In genomic region chr2:31257096-31257495, GRCm38 (mm10) we compare ENCODE assay signal across 10 mouse cellular contexts. TPM values are rescaled to one million over a fixed set of nuclear protein-coding genes. Genes with fewer than 3 reads are reported as not detected.
A peak's percentile ranks its signal among the peaks of the same experiment; 100 is the strongest.
DNase-seq lines count a peak whose midpoint lies in the region; ATAC-seq lines count a peak whose summit lies in the region.
"Had no signal": no experiment of that assay in that cellular context is flagged by ENCODE, and none has a peak within 500 bp of the region (broad histone marks: within the 10 kb centered on the region; RNA-seq: fewer than 3 reads in every experiment).

No protein-coding gene starts in this region.

- intact Hi-C loops in heart, postnatal 14 days (cut with DNase I) = no loop called here
- intact Hi-C loops in left cerebral cortex, postnatal 14 days (cut with DNase I) = no loop called here

- peak overlapping the region; percentile 19 for H3K4me3 ChIP-seq in heart, embryonic 13.5 days

- H3K27ac ChIP-seq in heart, embryonic 13.5 days (replicated peaks) = peak overlapping the region; percentile 96
- H3K27ac ChIP-seq: macrophage had no signal

- H3K4me2 ChIP-seq in heart, embryonic 13.5 days = peak overlapping the region; percentile 87

- peaks cover 81% of the 10 kb centered on the region for H3K4me1 ChIP-seq in heart, embryonic 13.5 days

- WGBS in heart, embryonic 13.5 days = 31% methylated on average over 6 of the region's 6 CpGs

- peaks cover 6% of the 10 kb centered on the region for H3K36me3 ChIP-seq in heart, embryonic 13.5 days

- peak overlapping the region; percentile 81 for H3K9ac ChIP-seq in heart, embryonic 13.5 days

- H3K9me3 ChIP-seq in heart, embryonic 13.5 days = no peaks in the 10 kb centered on the region

- DNase-seq in heart, adult 11 months = peak; percentile 93
- DNase-seq in heart, postnatal 14 days = no peak
- peak; percentile 74 to 82 for DNase-seq in cerebellum, adult 18-20 months
- DNase-seq in left cerebral cortex, postnatal 14 days (ENCODE audit: low spot score in 2 of 2) = peak; percentile 76 to 84
- DNase-seq in urinary bladder, postnatal 4 days (ENCODE audit: low spot score in 2 of 2) = no peak
- no peak for DNase-seq in urinary bladder, postnatal 10 days (ENCODE audit: low spot score)

- H3K27me3 ChIP-seq in heart, embryonic 13.5 days (replicated peaks) = no peaks in the 10 kb centered on the region

- no peak for ATAC-seq in heart, embryonic 13.5 days (ENCODE audit: extremely low read depth, insufficient number of reproducible peaks, low FRiP score, low TSS enrichment)
- no peak for ATAC-seq in erythroid progenitor cell, adult 5-6 weeks (replicated peaks; ENCODE audit: low FRiP score, poor library complexity, severe bottlenecking)

RNA-seq across cellular contexts. Expression of gene Ncs1, which starts 11.5 kb away (rescaled TPM):
- 10 to 100 TPM in 1 of 2 experiments, 1 to 10 TPM in 1; 7.9 to 11.9 TPM for total RNA-seq in heart, postnatal 14 days (2021)
- 36.3 and 39.4 TPM in 2 replicates for polyA plus RNA-seq in heart, embryonic 13.5 days (2015; fragmentation: Nextera tagmentation; extraction: Ambion mirVana)
- total RNA-seq in left cerebral cortex, postnatal 14 days (2021) = 100 to 1,000 TPM; 159 to 160 TPM
- not detected in 2 replicates for total RNA-seq in erythroid progenitor cell, adult 5-6 weeks (2015; ENCODE audit: low replicate concordance)
- 0.39 TPM in 1 of 2 replicates, not detected in the other for total RNA-seq in erythroid progenitor cell, adult 5-6 weeks (2017; ENCODE audit: low replicate concordance)

RNA-seq across cellular contexts. Expression of gene Hmcn2, which starts 57.1 kb away (rescaled TPM):
- 10 to 100 TPM; 30.5 to 31.5 TPM for total RNA-seq in heart, postnatal 14 days (2021)
- polyA plus RNA-seq in heart, embryonic 13.5 days (2015; fragmentation: Nextera tagmentation; extraction: Ambion mirVana) = 1.1 and 1.2 TPM in 2 replicates
- under 1 TPM; 0.32 to 0.62 TPM for total RNA-seq in left cerebral cortex, postnatal 14 days (2021)
- total RNA-seq in erythroid progenitor cell, adult 5-6 weeks (2015; ENCODE audit: low replicate concordance) = not detected in 2 replicates
- total RNA-seq in erythroid progenitor cell, adult 5-6 weeks (2017; ENCODE audit: low replicate concordance) = not detected in 2 replicates
- total RNA-seq: common myeloid progenitor, adult 5-6 weeks had no signal
- polyA plus RNA-seq: macrophage had no signal

Comparison
In these comparisons a context has a peak if more than half of its experiments do, and no peak if none do; other contexts are left out.
1. DNase-seq: peak in heart, adult 11 months (single experiment), cerebellum, adult 18-20 months (2 of 2) and left cerebral cortex, postnatal 14 days (2 of 2); none in heart, postnatal 14 days (0 of 2), urinary bladder, postnatal 4 days (0 of 2) and urinary bladder, postnatal 10 days (single experiment).
2. RNA of gene Ncs1, which starts 11.5 kb away (total RNA-seq): 159 to 160 TPM in left cerebral cortex, postnatal 14 days; 7.9 to 11.9 TPM in heart, postnatal 14 days and 0.39 TPM in erythroid progenitor cell, adult 5-6 weeks; every median in the first group is over 10 times any median in the second.
3. RNA of gene Hmcn2, which starts 57.1 kb away (total RNA-seq): 30.5 to 31.5 TPM in heart, postnatal 14 days; 0.32 to 0.62 TPM in left cerebral cortex, postnatal 14 days and not detected in erythroid progenitor cell, adult 5-6 weeks; every median in the first group is over 10 times any median in the second.